Mouse (Mus musculus) CD4-positive, CD25-positive, alpha-beta regulatory T cell (primary cell): ENCODE data around the gene Eif2ak2. TPM values are rescaled to one million over a fixed set of nuclear protein-coding genes. Genes with fewer than 3 reads are reported as not detected.

Source experiments
- polyA plus RNA-seq: library from polyadenylated mRNA; unstranded; fragments of 100-300 nt; shearing (Covaris generic); gene quantifications from one replicate; pipeline ENCODE4 v1.2.1, GENCODE M21; 2017

The Eif2ak2 gene
- polyA plus RNA-seq = 21.0 TPM

DNA sequence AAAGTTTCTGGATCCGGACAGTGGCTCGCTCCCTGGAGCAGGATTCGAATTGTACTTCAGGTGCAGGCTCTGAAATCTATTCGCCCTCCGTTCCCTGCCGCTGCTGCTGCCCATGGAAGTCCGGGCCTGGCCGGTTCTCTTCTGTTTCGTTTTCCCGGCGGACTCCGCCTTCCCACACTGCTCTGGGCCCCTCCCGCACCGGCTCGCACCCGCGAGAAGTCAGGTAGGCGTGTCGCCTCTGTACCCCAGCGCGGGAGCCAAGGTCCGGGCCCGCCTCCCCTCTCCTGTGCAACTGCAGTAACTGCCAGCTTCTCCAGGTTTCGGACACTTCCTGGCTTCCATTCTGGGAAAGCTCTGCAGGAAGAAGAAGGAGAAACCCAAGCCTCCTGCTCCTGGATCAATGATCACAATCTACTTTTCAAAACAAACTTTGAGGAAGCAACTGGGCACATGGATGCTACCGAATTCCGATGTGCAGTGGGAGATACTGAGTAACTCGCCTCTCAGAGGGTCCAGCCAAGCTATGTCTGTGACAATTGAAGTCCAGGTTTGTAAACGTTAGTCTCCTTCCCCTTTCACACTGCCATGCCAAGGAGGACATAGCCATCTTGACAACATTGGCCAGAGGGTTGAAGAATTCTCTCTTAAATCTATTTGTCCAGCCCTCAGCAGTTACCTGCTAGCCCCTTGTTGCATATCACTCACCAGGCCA lies at the start of gene Eif2ak2:
Eif2ak2 (minus strand) TSS at position 173 of the 712 bp plus-strand sequence.

DNA sequence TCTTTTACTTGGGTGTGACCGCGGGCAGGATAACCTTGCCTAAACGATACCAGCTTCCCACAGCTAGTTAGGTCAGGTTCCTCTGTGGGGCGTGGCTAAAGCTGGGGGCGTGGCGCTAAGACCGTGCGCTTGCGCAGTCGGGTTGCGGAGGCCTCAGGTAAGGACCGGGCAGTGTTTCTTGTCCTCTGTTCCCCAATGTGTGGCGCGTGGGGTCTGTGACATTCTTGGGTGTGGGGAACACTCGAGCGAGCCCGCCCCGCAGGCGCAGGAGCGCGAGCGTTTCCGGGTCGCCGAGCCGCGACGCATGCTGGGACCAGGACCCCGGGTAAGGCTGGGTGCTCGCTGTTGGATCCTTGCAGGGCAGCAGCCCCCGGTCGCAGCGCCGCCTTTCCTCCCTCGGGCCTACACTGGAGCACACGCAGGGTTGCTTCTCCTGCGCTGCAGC lies 34.0 kb upstream of the Eif2ak2 start, which contains the start of gene Cebpzos:
Cebpzos (plus strand) TSS at position 132 of the 445 bp plus-strand sequence.

DNA sequence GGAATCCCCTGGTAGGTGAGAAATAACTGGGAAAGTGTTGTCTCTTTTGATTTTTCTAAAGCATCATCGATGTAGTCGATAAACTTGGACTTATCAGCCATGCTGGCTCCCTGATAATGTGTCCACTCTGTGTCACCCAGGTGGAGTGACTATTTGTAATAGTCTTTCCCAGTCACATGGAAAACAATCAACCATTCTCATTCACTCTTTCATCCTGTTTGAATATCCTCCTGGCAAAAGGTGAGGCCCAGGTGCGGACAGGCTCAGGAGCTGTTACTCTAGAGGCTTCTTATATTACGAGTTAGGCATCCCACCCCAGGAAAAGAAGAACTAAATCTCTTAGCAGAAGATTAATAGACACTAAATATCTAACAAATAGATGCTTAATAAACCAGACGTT lies 24.5 kb upstream of the Eif2ak2 start, which contains the start of gene Sult6b1:
Sult6b1 (minus strand) TSS at position 101 of the 400 bp plus-strand sequence.

DNA sequence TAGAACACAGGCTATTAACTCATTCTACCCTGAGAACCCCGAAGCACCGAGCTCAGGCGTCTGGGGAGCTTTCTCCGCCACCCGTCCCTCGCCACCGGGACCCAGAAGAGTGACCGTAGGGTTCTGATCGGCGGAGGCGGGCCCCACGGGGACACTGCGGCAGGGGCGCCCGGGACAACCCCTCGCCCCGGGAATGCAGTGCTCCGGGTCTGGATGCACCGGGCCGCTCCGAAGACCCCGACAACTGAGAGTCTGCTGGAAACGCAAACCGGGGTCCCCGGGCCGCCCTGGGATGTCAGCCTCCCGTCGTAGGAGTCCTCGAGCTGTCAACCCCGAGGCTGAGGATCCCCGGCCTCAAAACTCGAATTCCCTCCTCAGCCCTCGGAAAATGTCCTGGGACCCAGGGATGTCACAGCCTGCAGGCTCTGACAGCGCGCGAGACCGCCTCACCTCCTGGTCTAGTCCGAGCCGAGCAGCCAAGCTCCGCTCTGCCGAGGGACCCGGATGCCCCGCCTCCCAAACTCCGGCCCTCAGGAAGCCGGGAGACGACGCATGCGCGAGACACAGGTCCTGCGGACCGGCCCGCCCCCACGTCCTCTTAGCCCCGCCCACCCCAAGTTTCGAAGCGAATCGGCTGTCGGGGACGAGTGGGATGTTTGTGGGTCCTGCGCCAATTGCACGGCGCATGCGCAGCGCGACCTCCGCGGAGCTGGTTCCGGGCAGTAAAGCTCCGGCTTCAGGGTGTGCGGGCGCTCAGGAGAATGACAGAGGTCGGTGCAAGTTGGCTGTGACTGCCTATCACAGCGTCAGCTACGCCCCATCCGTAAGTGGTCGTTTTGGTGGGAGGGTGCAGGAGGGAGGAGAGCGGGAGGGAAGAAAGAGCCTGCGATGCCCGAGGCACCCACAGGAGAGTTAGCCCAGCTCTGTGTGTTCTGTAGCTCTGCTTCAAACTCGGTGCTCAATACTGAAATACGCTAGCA lies 47.2 kb downstream of the Eif2ak2 start, which contains the start of the genes Heatr5b and Gpatch11:
Heatr5b (minus strand) TSS at position 509 of the 980 bp plus-strand sequence.
Gpatch11 (plus strand) TSS at position 712 of the 980 bp plus-strand sequence.

Other genes starting within 250 kb of the Eif2ak2 start
- 15.5 TPM for gene Strn, start 145.4 kb downstream of the Eif2ak2 start, polyA plus RNA-seq
- gene Heatr5b, start 47.2 kb downstream of the Eif2ak2 start, polyA plus RNA-seq = 25.4 TPM
- 82.7 TPM for gene Gpatch11, start 47.0 kb downstream of the Eif2ak2 start, polyA plus RNA-seq
- gene Sult6b1, start 24.4 kb upstream of the Eif2ak2 start, polyA plus RNA-seq = 0.44 TPM
- gene Cebpzos, start 33.9 kb upstream of the Eif2ak2 start, polyA plus RNA-seq = 48.2 TPM
- 91.4 TPM for gene Cebpz, start 54.5 kb upstream of the Eif2ak2 start, polyA plus RNA-seq
- 47.4 TPM for gene Ndufaf7, start 54.6 kb upstream of the Eif2ak2 start, polyA plus RNA-seq
- gene Prkd3, start 138.2 kb upstream of the Eif2ak2 start, polyA plus RNA-seq = 20.8 TPM
- 1.8 TPM for gene Qpct, start 169.3 kb upstream of the Eif2ak2 start, polyA plus RNA-seq